Mouse (Mus musculus) embryonic facial prominence, embryonic 14.5 days (tissue): Measurements from ENCODE around the gene Dact2. TPM values are rescaled to one million over a fixed set of nuclear protein-coding genes. Genes with fewer than 3 reads are reported as not detected.

Source experiments
- ATAC-seq: fragments of 200-750 bp; cut with Nextera tagmentation; 2 replicates; pipeline ENCODE4 v1.8.0; 2017; ENCODE audit warnings: low read depth, moderate number of reproducible peaks, moderate TSS enrichment
- DNase-seq: peaks from one replicate; pipeline ENCODE4 v3.0.0-alpha.2; 2015; ENCODE audit warnings: low spot score
- H3K27ac ChIP-seq: fragments of 300-500 bp; sonication (generic); replicated peaks from 2 replicates; pipeline ENCODE4 v1.5.1; 2014; ENCODE audit warnings: low read depth, mild to moderate bottlenecking, low read length, moderate library complexity
- H3K27me3 ChIP-seq: fragments of 300-500 bp; sonication (generic); replicated peaks from 2 replicates; pipeline ENCODE4 v1.6.1; 2014; ENCODE audit warnings: low read length; ENCODE audit not compliant: control insufficient read depth, insufficient read depth
- H3K36me3 ChIP-seq: fragments of 300-500 bp; sonication (generic); 2 replicates; pipeline ENCODE4 v1.6.1; 2014; ENCODE audit warnings: low read length, mixed read lengths; ENCODE audit not compliant: control insufficient read depth, insufficient read depth
- H3K4me1 ChIP-seq: fragments of 300-500 bp; sonication (generic); 2 replicates; pipeline ENCODE4 v1.6.1; 2014; ENCODE audit warnings: antibody characterized with exemption, low read length; ENCODE audit not compliant: control insufficient read depth, insufficient read depth
- H3K4me2 ChIP-seq: fragments of 300-500 bp; sonication (generic); 2 replicates; pipeline ENCODE4 v1.6.1; 2014; ENCODE audit warnings: low read depth, mild to moderate bottlenecking, low read length, moderate library complexity, mixed read lengths
- H3K4me3 ChIP-seq: fragments of 300-500 bp; sonication (generic); 2 replicates; pipeline ENCODE4 v1.5.1; 2014; ENCODE audit warnings: low read depth, mild to moderate bottlenecking, low read length
- H3K9ac ChIP-seq: fragments of 300-500 bp; sonication (generic); 2 replicates; pipeline ENCODE4 v1.6.1; 2014; ENCODE audit warnings: low read depth, mild to moderate bottlenecking, low read length, moderate library complexity, mixed read lengths
- H3K9me3 ChIP-seq: fragments of 300-500 bp; sonication (generic); 2 replicates; pipeline ENCODE4 v1.6.1; 2016; ENCODE audit warnings: low read length; ENCODE audit not compliant: control insufficient read depth
- WGBS: fragments of 180-500 bp; shearing (Covaris S2); extraction: QIAGEN DNeasy Blood & Tissue Kit; methylation state at CpG from one replicate; pipeline ENCODE4 v1.1.7; 2014; 5-methylcytosine and 5-hydroxymethylcytosine counted together
- polyA plus RNA-seq: library from polyadenylated mRNA; unstranded; fragments of >200 nt; fragmentation: Nextera tagmentation; extraction: Ambion mirVana; gene quantifications from 2 replicates; pipeline ENCODE4 v1.2.1, GENCODE M21; 2014

Gene Dact2
- polyA plus RNA-seq, 1 experiment from 2014 or later, result 4.4 TPM

GRCm38 (mm10) chr17:14188455-14188854 is 15.6 kb downstream of the Dact2 start:
- Histone ChIP-seq H3K4me1 (peaks cover 8% of the 10 kb centered on the region), H3K9me3 (peaks cover 3% of the 10 kb centered on the region; the same call in 1 of the 2 replicates), H3K4me3 (no peak overlapping the region), H3K9ac (no peak overlapping the region), H3K36me3 (no peaks in the 10 kb centered on the region), H3K27me3 (no peaks in the 10 kb centered on the region), H3K4me2 (no peak overlapping the region), H3K27ac (no peak overlapping the region)
- DNase-seq (no peak), ATAC-seq (no peak)

DNA sequence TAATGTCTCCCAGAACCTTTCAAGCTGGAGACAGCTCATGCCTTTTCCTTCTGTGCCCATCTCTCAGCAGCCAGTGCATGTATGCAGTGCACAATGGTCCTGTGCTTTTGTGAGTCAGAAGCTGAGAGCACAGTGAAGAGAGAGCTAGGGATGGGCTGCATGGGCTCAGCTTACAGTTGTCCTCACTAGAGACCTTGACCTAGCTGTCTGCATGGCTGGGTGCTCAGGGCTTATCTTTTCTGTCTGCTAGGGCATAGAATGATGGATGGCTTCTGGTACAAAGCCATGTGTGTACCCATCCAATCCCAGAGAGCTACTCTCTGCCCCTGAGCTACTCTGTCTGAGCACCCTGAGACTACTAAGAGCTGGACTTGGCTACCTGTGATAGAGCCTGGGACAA is 17.0 kb downstream of the Dact2 start:
- H3K9me3 ChIP-seq, result peaks cover 3% of the 10 kb centered on the region; the same call in 1 of the 2 replicates
- no peak overlapping the region for H3K27ac ChIP-seq
- H3K36me3 ChIP-seq, result no peaks in the 10 kb centered on the region
- no peak for DNase-seq
- no peaks in the 10 kb centered on the region for H3K27me3 ChIP-seq
- no peak overlapping the region for H3K9ac ChIP-seq
- no peak for ATAC-seq
- no peak overlapping the region for H3K4me3 ChIP-seq
- H3K4me2 ChIP-seq, result no peak overlapping the region
- H3K4me1 ChIP-seq, result peaks cover 20% of the 10 kb centered on the region

- WGBS, result 81% methylated on average over 3 of the region's 3 CpGs
- no peak overlapping the region for H3K9ac ChIP-seq
- H3K27ac ChIP-seq, result no peak overlapping the region
- no peaks in the 10 kb centered on the region for H3K36me3 ChIP-seq
- H3K27me3 ChIP-seq, result no peaks in the 10 kb centered on the region
- no peak for ATAC-seq
- DNase-seq, result no peak
- peaks cover 3% of the 10 kb centered on the region; the same call in 1 of the 2 replicates for H3K9me3 ChIP-seq
- H3K4me3 ChIP-seq, result no peak overlapping the region
- H3K4me1 ChIP-seq, result peaks cover 21% of the 10 kb centered on the region
- H3K4me2 ChIP-seq, result no peak overlapping the region
These were observed 17.9 kb downstream of the Dact2 start for GRCm38 (mm10) chr17:14186176-14186575.

DNA sequence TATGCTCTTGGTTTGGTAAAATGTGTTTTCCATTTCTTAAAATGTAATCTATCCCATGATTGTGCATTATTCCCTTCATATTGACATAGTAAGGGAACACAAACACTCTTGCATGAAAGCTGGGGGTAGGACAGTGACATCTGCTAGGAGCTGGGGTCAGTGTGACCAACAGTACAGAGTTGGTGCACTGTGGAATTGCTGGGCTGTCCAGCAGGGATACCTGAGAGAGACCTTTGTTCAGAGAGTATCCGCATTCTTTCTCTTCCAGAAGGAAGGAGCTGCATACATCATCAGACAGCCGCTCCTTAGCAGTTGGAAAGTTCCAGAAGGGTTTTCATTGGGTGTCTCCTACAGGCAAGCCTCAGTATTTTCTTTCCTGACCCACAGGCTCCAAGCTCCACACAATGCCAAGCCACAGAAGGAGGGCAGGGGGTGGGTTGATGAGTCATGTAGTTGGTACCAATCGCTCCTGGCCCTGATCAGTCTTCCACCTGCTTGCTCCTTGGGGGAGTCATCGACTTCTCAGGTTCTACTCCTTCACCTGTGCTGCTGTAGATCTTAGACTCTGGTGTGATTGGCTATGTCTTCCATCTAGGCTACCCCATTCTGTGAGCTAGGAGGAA is 19.8 kb downstream of the Dact2 start:
- H3K27ac ChIP-seq, result no peak overlapping the region; the same call in 1 of the 2 replicates

GRCm38 (mm10) chr17:14183717-14184116 is 20.4 kb downstream of the Dact2 start:
- ATAC-seq (0 out of 2 replicates have a peak, but pooled peaks have one; percentile 23), DNase-seq (peak; percentile 52)
- Histone ChIP-seq H3K9ac (no peak overlapping the region), H3K27ac (peak overlapping the region; percentile 67), H3K9me3 (no peaks in the 10 kb centered on the region), H3K4me3 (no peak overlapping the region), H3K4me1 (peaks cover 21% of the 10 kb centered on the region), H3K36me3 (no peaks in the 10 kb centered on the region), H3K4me2 (no peak overlapping the region), H3K27me3 (no peaks in the 10 kb centered on the region)
- 44% methylated on average over 4 of the region's 4 CpGs for WGBS

More for the DNA sequence above, 19.8 kb downstream of the Dact2 start:
- peaks cover 3% of the 10 kb centered on the region; the same call in 1 of the 2 replicates for H3K9me3 ChIP-seq
- 68% methylated on average over 4 of the region's 4 CpGs for WGBS
- H3K4me3 ChIP-seq, result no peak overlapping the region
- H3K36me3 ChIP-seq, result no peaks in the 10 kb centered on the region
- H3K9ac ChIP-seq, result no peak overlapping the region
- no peak overlapping the region for H3K4me2 ChIP-seq
- H3K4me1 ChIP-seq, result peaks cover 21% of the 10 kb centered on the region
- ATAC-seq (no peak), DNase-seq (no peak)
- no peaks in the 10 kb centered on the region for H3K27me3 ChIP-seq

DNA sequence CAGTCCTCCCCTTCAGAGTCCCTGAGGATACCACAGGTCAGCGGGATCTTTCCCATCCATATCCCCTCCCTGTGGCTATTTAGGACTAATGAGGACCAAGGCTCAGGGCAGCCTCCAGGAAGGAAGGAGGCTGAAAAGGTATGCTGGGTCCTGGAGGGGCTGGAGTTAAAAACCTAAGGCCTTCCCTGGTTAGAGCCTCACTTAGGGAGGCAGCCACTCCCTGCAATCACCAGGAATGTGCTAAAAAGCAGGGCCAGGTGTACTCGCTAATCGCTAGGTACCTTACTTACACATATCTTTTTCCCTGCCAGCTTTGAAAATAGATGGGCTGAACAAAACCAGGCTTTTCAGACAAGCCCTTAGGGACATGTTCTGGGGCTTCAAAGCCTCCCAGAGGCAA is 21.2 kb downstream of the Dact2 start:
- ATAC-seq (peak; percentile 78; the same call in 1 of the 2 replicates), DNase-seq (peak; percentile 71)
- WGBS, result 44% methylated on average over 3 of the region's 3 CpGs
- H3K27ac ChIP-seq, result peak overlapping the region; percentile 67
- H3K4me2 ChIP-seq, result no peak overlapping the region
- peaks cover 21% of the 10 kb centered on the region for H3K4me1 ChIP-seq
- no peak overlapping the region for H3K4me3 ChIP-seq
- no peaks in the 10 kb centered on the region for H3K27me3 ChIP-seq
- H3K36me3 ChIP-seq, result no peaks in the 10 kb centered on the region
- H3K9ac ChIP-seq, result no peak overlapping the region
- no peaks in the 10 kb centered on the region for H3K9me3 ChIP-seq

- DNase-seq (no peak), ATAC-seq (no peak)
- no peaks in the 10 kb centered on the region for H3K9me3 ChIP-seq
- WGBS, result 66% methylated on average over 4 of the region's 4 CpGs
- no peaks in the 10 kb centered on the region for H3K36me3 ChIP-seq
- H3K27me3 ChIP-seq, result no peaks in the 10 kb centered on the region
- H3K27ac ChIP-seq, result no peak overlapping the region
- H3K4me1 ChIP-seq, result peaks cover 21% of the 10 kb centered on the region
- no peak overlapping the region for H3K4me2 ChIP-seq
- no peak overlapping the region for H3K4me3 ChIP-seq
- no peak overlapping the region for H3K9ac ChIP-seq
These were observed 25.2 kb downstream of the Dact2 start for GRCm38 (mm10) chr17:14178911-14179310.

GRCm38 (mm10) chr17:14178475-14178874 is 25.6 kb downstream of the Dact2 start:
- H3K4me1 ChIP-seq, result peaks cover 19% of the 10 kb centered on the region
- no peaks in the 10 kb centered on the region for H3K9me3 ChIP-seq
- no peak for ATAC-seq
- 52% methylated on average over 4 of the region's 4 CpGs for WGBS
- H3K27me3 ChIP-seq, result no peaks in the 10 kb centered on the region
- H3K27ac ChIP-seq, result no peak overlapping the region
- H3K4me3 ChIP-seq, result no peak overlapping the region
- DNase-seq, result no peak
- no peak overlapping the region for H3K9ac ChIP-seq
- no peak overlapping the region for H3K4me2 ChIP-seq
- H3K36me3 ChIP-seq, result no peaks in the 10 kb centered on the region

DNA sequence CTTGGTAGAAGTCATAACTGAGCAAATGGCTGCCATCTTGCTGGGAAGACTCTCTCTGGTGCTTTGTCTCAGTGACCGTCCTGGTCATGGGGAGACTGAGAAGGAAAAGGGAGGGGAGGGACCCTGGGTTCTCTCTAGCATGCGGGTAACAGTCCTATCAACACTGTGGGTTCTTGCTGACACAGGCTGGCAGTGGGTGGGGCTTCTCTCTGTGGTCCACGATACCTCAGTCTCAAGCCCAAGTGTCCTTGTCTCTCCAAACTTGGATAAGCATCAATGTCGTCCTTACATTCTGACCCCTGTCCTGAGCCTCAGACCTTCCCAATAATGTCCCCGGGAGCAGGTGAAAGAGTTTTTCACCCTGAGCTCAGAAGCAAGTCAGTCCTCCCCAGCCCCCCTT is 26.1 kb downstream of the Dact2 start:
- DNase-seq (no peak), ATAC-seq (no peak)
- H3K27me3 ChIP-seq, result no peaks in the 10 kb centered on the region
- WGBS, result 59% methylated on average over 5 of the region's 5 CpGs
- H3K9ac ChIP-seq, result no peak overlapping the region
- no peak overlapping the region for H3K27ac ChIP-seq
- H3K9me3 ChIP-seq, result no peaks in the 10 kb centered on the region
- H3K4me2 ChIP-seq, result no peak overlapping the region
- peaks cover 19% of the 10 kb centered on the region for H3K4me1 ChIP-seq
- H3K36me3 ChIP-seq, result no peaks in the 10 kb centered on the region
- no peak overlapping the region for H3K4me3 ChIP-seq
